Mouse (Mus musculus) embryonic stem cell, embryonic (primary cell): Measurements from ENCODE around the gene Olfr693.
"Not testable (repeated sequence)": the region's sequence is repeated elsewhere in the genome, so short reads cannot be mapped to it uniquely, and the experiment has no call there.

Experiments
- CTCF ChIA-PET, 4 experiments: fragments of 300-600 bp in 2 of 4; fragments of 350-600 bp in 2 of 4; sonication (Branson Sonifier 250); formaldehyde crosslinking; loops; one replicate each; lab custom pipeline; 2022; ENCODE audit warnings: inconsistent platforms in 2 of 4; lab: Charles Lee
- POLR2A ChIA-PET, 4 experiments: fragments of 300-600 bp in 2 of 4; fragments of 350-600 bp in 2 of 4; sonication (Branson Sonifier 250); formaldehyde crosslinking; loops; one replicate each; lab custom pipeline; 2022; ENCODE audit warnings: antibody characterized with exemption in 4 of 4, inconsistent platforms in 1 of 4; lab: Charles Lee

Olfr693 gene

DNA sequence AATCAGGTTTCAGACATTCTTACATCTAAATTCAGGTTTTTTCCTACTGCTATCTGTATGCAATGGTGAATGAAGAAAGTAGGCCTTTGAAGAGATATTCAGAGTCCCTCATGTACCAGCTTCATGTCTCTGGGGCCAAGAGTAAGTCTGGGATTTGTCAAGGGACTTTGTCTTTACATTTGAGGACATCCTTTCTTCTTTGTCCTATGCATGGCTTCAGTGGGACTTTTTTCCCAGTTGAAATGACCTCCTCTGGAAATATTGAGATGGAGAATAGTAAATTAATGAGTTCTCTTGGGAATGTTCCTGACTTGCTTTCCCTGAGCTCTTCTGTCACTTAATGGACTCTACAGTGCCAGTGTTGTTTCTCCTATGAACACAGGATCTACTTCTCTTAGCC lies at the start of gene Olfr693:
Olfr693 (minus strand) TSS at position 101 of the 400 bp plus-strand sequence.
- ChIA-PET CTCF (no interaction called here), POLR2A (no interaction called here)

GRCm38 (mm10) chr7:106725654-106726053 lies 45.3 kb upstream of the Olfr693 start:
- POLR2A ChIA-PET, CTCF ChIA-PET: not testable (repeated sequence)

DNA sequence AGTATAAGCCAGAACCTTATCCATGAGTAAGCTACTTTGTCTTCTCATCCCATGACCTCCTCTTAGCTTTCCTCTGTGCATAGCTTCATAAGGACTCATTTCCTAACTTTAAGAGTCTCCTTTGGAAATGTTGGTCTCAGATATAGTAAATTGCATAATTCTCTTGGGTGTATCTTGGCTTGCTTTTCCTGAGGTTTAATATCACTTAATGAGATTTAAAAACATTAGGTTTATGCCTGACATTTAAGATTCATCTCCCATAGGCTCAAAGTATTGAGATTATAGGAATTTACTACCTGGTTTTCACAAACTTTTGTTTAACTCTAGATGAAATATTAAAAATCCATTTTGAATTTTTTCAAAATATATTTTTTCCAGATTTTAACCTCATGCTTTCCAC lies 35.9 kb upstream of the Olfr693 start, which contains the start of gene Olfr695:
Olfr695 (minus strand) TSS at position 101 of the 400 bp plus-strand sequence.
- POLR2A ChIA-PET, result no interaction called here
- CTCF ChIA-PET, result no interaction called here

GRCm38 (mm10) chr7:106711463-106711862 lies 31.1 kb upstream of the Olfr693 start:
- ChIA-PET POLR2A (no interaction called here), CTCF (no interaction called here)

GRCm38 (mm10) chr7:106707705-106708104 lies 27.3 kb upstream of the Olfr693 start:
- POLR2A ChIA-PET, result interaction anchor here in 1 of 4 experiments (0.7 kb wide), 1 partner anchor 19 kb away, joined by 3 read pairs; no protein-coding TSS in a partner anchor
- CTCF ChIA-PET, result not testable (repeated sequence)

DNA sequence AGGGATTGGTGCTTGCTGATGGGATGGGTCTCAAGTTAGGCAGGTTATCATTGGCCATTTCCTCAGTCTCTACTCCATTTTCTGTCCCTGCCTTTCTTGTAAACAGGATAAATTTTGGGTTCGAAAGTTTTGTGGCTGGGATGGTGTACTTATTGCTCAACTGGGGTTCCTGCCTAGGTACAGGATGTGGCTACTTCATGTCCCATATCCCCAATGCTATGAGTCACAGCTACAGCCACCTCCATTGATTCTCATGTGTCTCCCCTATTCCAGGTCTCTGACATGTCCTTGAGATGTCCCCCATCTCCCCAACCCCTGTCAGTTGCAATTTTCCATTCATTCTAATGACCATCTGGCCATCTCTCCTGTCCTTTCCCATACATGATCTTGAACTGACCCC lies 16.5 kb upstream of the Olfr693 start:
- ChIA-PET CTCF (interaction anchor here in 1 of 4 experiments (0.7 kb wide), 1 partner anchor 1686 kb away, joined by 31 read pairs; no protein-coding TSS in a partner anchor), POLR2A (no interaction called here)

DNA sequence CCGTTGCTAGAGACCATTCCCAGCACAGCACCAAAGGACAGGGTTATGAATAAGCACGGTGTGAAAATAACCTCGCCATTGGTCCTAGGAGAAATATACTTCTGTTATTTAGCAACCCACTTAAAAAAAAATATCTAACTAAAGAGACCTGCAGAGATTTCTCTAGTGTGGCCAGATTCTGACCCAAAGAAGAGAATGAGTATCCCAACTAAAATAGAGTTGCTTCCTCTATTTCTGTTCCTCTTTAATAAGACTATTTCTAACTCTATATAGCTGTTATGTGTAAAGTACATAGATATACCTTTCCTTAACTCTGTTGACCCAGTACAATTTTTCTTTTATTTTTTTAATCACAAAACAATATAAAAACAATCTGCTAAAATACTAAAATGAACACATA lies 12.6 kb upstream of the Olfr693 start:
- POLR2A ChIA-PET, result no interaction called here
- CTCF ChIA-PET, result no interaction called here

DNA sequence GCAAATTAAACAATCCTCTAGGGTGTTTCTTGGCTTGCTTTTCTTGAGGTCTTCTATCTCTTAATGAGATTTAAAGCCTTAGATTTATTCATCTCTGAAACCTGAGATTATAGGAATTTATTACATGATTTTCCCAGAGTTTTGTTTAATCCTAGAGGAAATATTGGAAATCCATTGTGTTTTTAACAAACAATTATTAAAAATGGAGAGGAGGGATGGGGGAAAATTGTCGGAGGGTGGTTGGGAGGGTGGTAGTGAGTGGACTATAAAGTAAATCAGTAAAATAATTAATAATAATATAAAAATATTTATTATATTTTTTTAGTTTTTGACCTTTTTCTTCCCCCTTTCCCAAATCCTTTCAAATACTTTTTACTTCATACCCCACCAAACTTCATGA lies 11.3 kb upstream of the Olfr693 start, which contains the start of gene Olfr694:
Olfr694 (minus strand) TSS at position 101 of the 400 bp plus-strand sequence.
- ChIA-PET POLR2A (no interaction called here), CTCF (no interaction called here)

DNA sequence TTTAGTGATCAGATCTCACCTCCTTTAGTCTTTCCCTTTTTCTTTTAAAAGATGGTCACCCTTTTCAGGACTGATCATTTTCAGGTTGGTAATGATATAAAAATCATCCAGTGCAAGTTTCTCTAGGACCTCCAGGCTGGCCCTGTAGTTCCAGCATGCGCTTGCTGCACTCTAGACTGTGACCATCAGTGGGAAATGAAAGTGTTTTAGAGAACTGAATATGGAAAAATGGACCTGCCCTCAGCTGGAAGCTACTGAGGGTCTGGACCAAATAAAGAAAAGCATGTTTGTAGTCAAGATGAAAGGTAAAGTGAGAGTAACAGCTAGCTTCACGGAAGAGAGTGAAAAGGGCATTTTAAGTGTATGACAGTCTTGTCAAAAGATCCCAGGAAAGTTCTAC lies 5.0 kb upstream of the Olfr693 start:
- POLR2A ChIA-PET, result no interaction called here
- CTCF ChIA-PET, result no interaction called here

- ChIA-PET CTCF (no interaction called here), POLR2A (interaction anchor here in 1 of 4 experiments (0.6 kb wide), 1 partner anchor 952 kb away, joined by 3 read pairs; no protein-coding TSS in a partner anchor)
Measured at GRCm38 (mm10) chr7:106652344-106652652, 28.1 kb downstream of the Olfr693 start.

DNA sequence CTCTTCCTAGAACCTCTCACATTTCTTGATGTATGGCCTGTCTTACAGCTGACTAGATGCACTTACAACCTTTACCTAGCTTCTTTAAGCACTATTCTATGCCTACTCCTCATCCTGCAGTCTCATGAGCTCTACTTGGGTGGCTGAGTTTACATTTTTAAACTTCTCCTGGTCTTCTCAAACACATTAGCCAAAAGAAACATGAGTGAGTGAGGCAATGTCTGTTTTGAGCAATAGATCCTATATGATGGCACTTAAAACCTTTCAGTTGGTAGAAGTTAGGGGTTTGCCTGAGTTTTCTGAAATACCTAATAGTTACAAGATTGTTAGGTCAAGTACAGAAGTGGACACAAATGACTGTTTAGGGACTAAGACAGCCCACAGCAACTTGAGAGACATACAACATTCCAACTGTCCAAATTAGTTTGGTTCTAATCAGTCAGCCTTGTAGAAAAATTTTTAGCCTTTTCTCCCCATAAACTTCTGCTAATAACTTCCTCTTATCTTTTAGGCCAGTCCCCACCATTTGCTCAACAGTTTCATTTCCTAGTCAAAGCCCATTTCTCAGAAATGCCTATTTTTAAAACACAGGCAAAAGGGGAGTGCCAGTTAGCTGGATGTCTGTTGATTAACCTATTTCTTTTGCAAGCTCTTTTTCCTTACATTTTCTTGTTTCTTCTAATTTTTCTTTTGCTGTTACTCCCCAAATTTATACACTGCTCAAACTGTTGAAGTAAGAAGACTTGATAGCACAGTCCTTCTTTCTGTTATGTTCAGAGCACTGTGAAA lies 28.6 kb downstream of the Olfr693 start:
- CTCF ChIA-PET, result no interaction called here
- POLR2A ChIA-PET, result interaction anchor here in 1 of 4 experiments (1.1 kb wide), 1 partner anchor 63 kb away, joined by 3 read pairs; no protein-coding TSS in a partner anchor

- POLR2A ChIA-PET, result no interaction called here
- CTCF ChIA-PET, result no interaction called here
Measured at GRCm38 (mm10) chr7:106649774-106650173, 30.6 kb downstream of the Olfr693 start.

GRCm38 (mm10) chr7:106645261-106645660 lies 35.1 kb downstream of the Olfr693 start:
- POLR2A ChIA-PET, result interaction anchor here in 2 of 4 experiments (0.7 to 1.0 kb wide), 3 partner anchors 58 to 1125 kb away, joined by 3 to 4 read pairs (median 4); no protein-coding TSS in a partner anchor
- CTCF ChIA-PET, result no interaction called here

- POLR2A ChIA-PET, result no interaction called here
- CTCF ChIA-PET, result no interaction called here
Measured at GRCm38 (mm10) chr7:106644222-106644870, 36.0 kb downstream of the Olfr693 start.

DNA sequence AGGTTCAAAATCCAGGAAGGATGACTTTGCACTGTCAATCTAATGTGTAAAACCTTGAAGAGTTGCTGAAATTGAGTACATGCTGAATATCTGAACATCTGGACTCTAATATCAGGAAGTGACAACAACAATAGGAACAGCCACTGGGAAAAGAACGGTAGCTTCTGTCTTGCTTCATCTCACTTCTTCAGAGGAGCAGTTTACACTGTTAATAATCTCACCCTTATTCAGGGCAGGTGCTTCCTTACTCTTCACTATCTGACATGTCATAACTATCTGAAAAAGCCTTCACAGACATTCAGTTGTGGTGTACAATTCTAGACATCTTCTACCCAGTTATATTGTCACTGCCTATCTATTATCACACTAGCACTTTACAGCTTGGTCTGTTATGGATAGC lies 39.5 kb downstream of the Olfr693 start:
- ChIA-PET CTCF (interaction anchor here in 1 of 4 experiments (0.6 kb wide), 1 partner anchor 1070 kb away, joined by 7 read pairs; no protein-coding TSS in a partner anchor), POLR2A (no interaction called here)

DNA sequence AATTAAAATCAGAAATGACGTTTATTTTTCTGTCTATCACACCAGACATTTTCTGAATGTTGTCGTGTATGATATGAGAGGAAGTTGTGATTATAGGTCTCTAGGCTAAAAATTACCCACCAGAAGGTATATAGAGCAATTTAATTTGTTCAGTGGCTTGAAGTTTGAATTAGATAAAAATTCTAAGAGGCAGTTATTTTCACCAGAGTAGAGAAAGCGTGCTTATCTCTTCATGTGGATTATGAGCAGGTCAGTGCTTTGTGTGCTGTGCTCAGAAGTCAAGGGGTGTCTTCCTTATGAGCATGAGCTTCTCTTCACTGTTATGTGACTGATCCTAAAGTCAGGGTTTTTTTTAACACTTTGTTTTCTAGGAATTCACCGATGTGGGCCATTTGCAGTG lies 44.8 kb downstream of the Olfr693 start:
- ChIA-PET POLR2A (no interaction called here), CTCF (no interaction called here)
